Mouse (Mus musculus): ENCODE results near the gene Dctd.

The Dctd gene

GRCm38 (mm10) chr8:48098792-48099191 lies at the start of gene Dctd:
Gene Dctd, plus strand, starts transcription at chr8:48099092.
- no peak for DNase-seq (ENCODE audit: low spot score)

GRCm38 (mm10) chr8:48053611-48054010 lies 45.3 kb upstream of the Dctd start:
- no peak for DNase-seq (ENCODE audit: low spot score)

- peak; percentile 7 for DNase-seq (ENCODE audit: low spot score)
Observed at GRCm38 (mm10) chr8:48063526-48064072, 35.3 kb upstream of the Dctd start.

GRCm38 (mm10) chr8:48074149-48074548 lies 24.7 kb upstream of the Dctd start:
- no peak for DNase-seq (ENCODE audit: low spot score)

GRCm38 (mm10) chr8:48082343-48082742 lies 16.5 kb upstream of the Dctd start:
- no peak for DNase-seq (ENCODE audit: low spot score)

- DNase-seq (ENCODE audit: low spot score), result no peak
Observed at GRCm38 (mm10) chr8:48090661-48091060, 8.2 kb upstream of the Dctd start.

- DNase-seq (ENCODE audit: low spot score), result no peak
Observed at GRCm38 (mm10) chr8:48095378-48095777, 3.5 kb upstream of the Dctd start.

- peak; percentile 78 for DNase-seq (ENCODE audit: low spot score)
Observed at GRCm38 (mm10) chr8:48097131-48097794, 1.6 kb upstream of the Dctd start.

GRCm38 (mm10) chr8:48098081-48098639 lies 732 bp upstream of the Dctd start:
- no peak for DNase-seq (ENCODE audit: low spot score)

- no peak for DNase-seq (ENCODE audit: low spot score)
Observed at GRCm38 (mm10) chr8:48100100-48100787, 1.4 kb downstream of the Dctd start.

GRCm38 (mm10) chr8:48109373-48109855 lies 10.5 kb downstream of the Dctd start:
- no peak for DNase-seq (ENCODE audit: low spot score)

- peak; percentile 40 for DNase-seq (ENCODE audit: low spot score)
Observed at GRCm38 (mm10) chr8:48109856-48110780, 11.2 kb downstream of the Dctd start.

GRCm38 (mm10) chr8:48114591-48114990 lies 15.7 kb downstream of the Dctd start:
- no peak for DNase-seq (ENCODE audit: low spot score)

- no peak for DNase-seq (ENCODE audit: low spot score)
Observed at GRCm38 (mm10) chr8:48122991-48123390, 24.1 kb downstream of the Dctd start.

- no peak for DNase-seq (ENCODE audit: low spot score)
Observed at GRCm38 (mm10) chr8:48124857-48125256, 26.0 kb downstream of the Dctd start.

- no peak for DNase-seq (ENCODE audit: low spot score)
Observed at GRCm38 (mm10) chr8:48126954-48127353, 28.1 kb downstream of the Dctd start.

- DNase-seq (ENCODE audit: low spot score), result no peak
Observed at GRCm38 (mm10) chr8:48130266-48130665, 31.4 kb downstream of the Dctd start.

GRCm38 (mm10) chr8:48133321-48133720 lies 34.4 kb downstream of the Dctd start:
- no peak for DNase-seq (ENCODE audit: low spot score)

GRCm38 (mm10) chr8:48136804-48137650 lies 38.1 kb downstream of the Dctd start:
- no peak for DNase-seq (ENCODE audit: low spot score)

- DNase-seq (ENCODE audit: low spot score), result no peak
Observed at GRCm38 (mm10) chr8:48137651-48137937, 38.7 kb downstream of the Dctd start.

- no peak for DNase-seq (ENCODE audit: low spot score)
Observed at GRCm38 (mm10) chr8:48141023-48141422, 42.1 kb downstream of the Dctd start.

Data from layer of hippocampus, adult 11-12 months (tissue).